Mouse (Mus musculus) lung, postnatal 4 days (tissue): ENCODE results near the gene Tmem238.
"Not testable (repeated sequence)": the region's sequence is repeated elsewhere in the genome, so short reads cannot be mapped to it uniquely, and the experiment has no call there.

ENCODE experiments used
- DNase-seq, 2 experiments: peaks; one replicate each; pipeline ENCODE4 v3.0.0; 2021

Gene Tmem238

GRCm38 (mm10) chr7:4789436-4789935 is at the start of gene Tmem238:
TSS of gene Tmem238 (minus strand) at chr7:4789656.
- peak; percentile 79 to 84 for DNase-seq

DNA sequence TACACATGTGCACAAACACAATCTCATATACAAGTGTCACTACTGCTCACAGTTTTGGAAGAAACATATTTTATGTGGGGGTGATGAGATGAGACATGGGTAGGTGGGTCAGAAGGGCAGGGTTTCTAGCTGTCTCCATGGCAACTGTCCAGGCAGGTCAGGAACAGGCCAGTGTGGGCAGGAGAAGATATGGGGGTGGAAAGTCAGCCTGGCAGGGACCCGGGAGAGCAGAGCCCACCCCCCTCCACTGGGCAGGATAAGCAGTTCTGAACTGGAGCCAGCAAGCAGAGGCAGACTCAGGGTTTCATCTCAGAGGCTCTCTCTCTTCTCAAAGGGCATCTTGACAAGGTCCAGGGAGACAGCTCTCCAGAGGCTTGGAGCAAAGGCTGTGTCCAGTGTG is 48.2 kb upstream of the Tmem238 start:
- no peak for DNase-seq

DNA sequence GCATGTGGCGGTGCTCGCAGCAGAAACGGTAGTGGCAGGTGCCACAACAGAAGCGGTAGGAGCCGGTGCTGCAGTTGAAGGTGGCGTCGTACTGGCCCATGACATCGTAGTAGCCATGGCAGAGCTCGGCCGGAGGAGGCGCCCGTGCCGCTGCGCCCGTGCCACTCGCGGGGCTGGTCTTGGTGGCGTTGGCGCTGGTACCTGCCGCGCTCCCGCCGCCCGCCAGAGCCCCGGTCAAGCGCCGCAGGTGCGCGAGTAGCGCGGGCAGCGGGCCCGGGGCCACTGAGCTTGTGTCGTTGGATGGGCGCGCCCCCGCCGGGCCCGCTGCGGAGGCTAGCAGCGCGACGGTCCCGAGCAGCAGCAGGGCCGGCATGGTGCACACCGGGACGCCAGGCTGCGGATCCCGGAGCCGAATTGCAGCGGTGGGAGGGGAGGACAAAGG is 46.9 kb upstream of the Tmem238 start:
- DNase-seq, result peak; percentile 82 to 85

DNA sequence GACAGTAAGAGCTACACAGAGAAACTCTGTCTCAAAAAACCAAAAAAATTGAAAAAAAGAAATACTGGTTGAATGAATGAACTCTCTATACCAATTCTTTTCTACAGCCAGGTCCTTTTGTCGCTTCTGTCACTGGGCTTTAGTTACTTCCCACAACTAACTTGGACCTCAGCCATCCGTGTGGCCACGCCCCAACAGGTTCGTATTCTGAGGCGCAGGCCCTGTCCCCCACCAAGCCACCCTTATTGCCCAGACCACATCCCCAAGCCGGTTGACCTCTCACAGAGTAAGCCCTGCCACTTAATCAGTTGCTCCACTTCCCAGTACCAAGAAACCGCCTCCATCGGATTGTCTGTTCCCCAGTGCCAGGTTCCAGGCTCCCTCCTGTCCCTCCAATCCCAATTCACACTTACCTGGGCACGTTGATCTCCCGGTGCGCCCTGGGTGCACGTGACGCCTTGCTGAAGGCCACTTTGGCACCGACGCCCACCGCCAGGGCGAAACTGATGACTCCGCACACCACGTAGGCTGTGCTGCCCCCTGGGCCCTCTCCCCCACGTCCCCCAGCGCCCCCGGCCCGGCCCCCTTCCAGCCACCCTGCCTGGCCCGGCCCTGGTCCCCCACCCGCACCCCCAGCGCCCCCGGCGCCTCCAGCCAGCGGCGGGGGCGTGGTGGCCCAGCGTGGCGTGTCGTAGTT is 46.3 kb upstream of the Tmem238 start:
- peak; percentile 48 to 56 for DNase-seq

GRCm38 (mm10) chr7:4830476-4830875 is 41.0 kb upstream of the Tmem238 start:
- DNase-seq, result no peak

DNA sequence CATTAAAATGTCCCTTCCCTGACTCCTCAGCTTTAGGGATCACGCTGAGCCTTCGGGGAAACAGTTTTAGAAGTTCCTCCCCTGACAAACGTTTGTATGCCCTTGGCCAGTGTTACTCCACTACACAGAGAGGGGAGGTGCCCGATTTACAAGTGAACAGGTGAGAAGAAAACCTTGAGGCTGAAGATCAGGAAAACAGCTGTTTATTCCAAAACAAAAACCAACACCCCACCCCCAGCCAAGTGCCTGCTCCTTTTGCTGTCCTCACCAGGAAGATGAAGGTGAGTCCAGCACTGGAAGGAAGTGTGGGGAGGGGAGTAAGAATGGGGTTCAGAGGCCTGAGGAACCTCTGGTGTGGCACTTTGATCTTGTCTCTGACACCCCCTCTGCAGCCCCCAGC is 35.9 kb upstream of the Tmem238 start:
- no peak for DNase-seq

- peak in 1 of 2 experiments; percentile 64 for DNase-seq
Observed at GRCm38 (mm10) chr7:4822162-4822907, 32.9 kb upstream of the Tmem238 start.

DNA sequence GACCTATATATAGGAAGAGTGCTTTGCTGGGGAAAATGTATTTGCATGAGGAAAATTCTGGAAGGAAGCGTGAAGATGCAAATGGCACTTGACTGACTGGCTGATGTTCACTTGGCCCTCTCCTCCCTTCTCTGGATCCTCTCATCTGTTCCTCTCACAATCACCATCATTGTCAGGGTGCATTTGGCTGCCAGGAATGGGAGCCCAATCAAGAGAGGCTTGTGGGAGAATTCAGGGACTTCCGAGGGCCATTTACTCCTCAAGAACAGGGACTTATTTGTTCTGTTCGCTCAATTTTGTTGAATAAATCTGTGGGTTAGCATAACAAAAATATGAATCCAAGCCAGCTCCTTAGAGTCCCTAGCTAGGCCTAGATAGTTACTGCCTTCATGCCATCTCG is 32.2 kb upstream of the Tmem238 start:
- no peak for DNase-seq

- DNase-seq, result not testable (repeated sequence)
Observed at GRCm38 (mm10) chr7:4820925-4821324, 31.5 kb upstream of the Tmem238 start.

DNA sequence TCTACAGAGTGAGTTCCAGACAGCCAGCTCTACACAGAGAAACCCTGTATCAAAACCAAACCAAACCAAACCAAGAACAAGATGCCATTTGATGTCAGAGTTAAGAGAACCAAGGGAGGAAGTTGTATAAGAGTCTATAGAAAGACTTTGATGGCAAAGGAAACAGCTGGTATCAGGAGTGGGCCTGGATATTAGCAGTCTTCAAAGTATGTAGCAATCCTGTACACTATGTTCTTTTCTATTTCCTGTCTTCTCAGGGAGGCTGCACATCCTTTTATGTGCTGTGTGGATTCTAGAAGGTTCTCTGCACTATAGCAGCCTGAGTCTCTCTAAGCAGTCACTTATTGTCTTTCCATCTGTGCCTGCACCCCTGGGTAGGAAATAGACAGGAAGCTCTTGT is 27.1 kb upstream of the Tmem238 start:
- no peak for DNase-seq

DNA sequence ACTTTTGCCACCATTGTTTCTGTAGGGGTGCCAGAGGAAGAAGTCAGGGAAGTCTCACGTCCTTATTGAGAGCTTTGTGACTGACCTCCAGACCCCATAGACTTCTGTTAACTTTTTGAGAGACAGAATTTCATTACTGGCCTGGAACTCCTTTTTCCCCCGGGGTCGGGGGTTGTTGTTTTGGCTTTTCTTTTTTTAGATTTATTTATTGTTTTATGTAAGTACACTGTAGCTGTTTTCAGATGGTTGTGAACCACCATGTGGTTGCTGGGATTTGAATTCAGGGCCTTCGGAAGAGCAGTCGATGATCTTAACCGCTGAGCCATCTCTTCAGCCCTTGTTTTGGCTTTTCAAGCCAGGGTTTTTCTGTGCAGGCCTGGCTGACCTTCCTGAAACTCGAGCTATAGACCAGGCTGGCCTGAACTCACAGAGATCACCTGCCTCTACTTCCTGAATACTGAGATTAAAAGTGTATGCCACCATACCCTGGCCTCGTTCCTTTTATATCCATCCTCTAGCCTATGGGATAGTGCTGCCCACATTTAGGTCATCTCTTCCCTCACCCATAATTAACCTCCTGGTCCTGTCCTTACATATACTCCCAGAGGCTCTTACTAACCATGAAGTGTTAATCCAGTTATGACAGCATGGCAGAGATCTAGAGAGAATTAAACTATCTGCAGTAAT is 23.8 kb upstream of the Tmem238 start:
- no peak for DNase-seq

- peak; percentile 98 to 99 for DNase-seq
Observed at GRCm38 (mm10) chr7:4812303-4813104, 23.0 kb upstream of the Tmem238 start, which contains the start of gene Ube2s. TSS of gene Ube2s (minus strand) at chr7:4812590.

- DNase-seq, result no peak
Observed at GRCm38 (mm10) chr7:4811842-4812302, 22.4 kb upstream of the Tmem238 start.

DNA sequence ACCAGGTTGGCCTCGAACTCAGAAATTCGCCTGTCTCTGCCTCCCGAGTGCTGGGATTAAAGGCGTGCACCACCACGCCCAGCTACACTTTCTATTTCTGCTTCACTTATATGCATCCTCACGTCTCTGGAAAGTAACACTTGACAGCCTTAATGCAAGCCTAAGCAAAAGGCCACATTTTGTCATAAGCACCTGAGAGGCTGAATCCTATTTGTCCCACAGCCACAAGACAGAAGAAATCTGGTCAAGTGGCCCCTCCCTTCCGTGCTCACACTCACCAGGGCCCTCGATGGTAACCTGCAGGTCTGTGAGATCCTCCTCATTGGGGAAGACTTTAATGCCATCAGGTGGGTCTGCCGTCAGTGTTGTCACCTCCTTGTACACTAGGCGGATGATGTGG is 21.7 kb upstream of the Tmem238 start:
- DNase-seq, result not testable (repeated sequence)

- DNase-seq, result peak in 1 of 2 experiments; percentile 54
Observed at GRCm38 (mm10) chr7:4806716-4807115, 17.3 kb upstream of the Tmem238 start.

DNA sequence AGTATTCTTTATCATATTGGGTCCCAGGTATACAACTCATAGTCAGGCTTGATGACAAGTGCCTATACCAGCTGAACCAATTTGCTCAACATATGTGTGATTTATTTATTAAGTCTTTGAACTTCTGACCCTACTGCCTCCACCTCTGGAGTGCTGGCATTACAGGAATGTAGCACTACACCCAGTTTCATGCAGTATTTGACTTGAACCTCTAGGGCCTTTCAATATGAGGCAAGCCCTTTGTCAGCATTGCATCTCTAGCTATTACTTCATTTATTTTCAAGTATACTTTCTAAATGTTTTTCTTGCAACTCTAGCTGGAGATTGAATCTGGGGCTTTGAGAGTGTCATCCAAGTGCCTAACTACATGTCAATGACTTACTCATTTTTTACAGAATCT is 12.8 kb upstream of the Tmem238 start:
- no peak for DNase-seq

GRCm38 (mm10) chr7:4795767-4796433 is 6.4 kb upstream of the Tmem238 start:
- peak in 1 of 2 experiments; percentile 31 for DNase-seq

GRCm38 (mm10) chr7:4794631-4795168 is 5.2 kb upstream of the Tmem238 start:
- DNase-seq, result no peak

DNA sequence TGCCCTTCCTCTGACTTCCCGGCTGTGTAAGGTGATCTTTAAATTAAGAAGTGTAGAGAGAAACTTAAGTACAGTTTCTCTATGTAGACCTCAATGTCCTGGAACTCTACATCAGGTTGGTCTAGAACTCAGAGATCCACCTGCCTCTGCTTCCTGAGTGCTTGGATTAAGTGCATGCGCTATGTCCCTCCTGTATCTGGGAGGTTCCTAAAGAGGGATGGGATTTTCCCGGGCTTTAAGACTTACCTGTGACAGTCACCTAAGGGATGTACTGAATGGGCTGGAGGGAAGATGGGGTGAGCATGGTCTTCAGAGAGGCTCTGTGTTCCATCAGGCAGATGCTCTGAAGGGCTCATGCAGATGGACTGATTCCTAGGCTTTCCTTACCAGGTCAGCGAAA is 4.2 kb upstream of the Tmem238 start:
- DNase-seq, result no peak

DNA sequence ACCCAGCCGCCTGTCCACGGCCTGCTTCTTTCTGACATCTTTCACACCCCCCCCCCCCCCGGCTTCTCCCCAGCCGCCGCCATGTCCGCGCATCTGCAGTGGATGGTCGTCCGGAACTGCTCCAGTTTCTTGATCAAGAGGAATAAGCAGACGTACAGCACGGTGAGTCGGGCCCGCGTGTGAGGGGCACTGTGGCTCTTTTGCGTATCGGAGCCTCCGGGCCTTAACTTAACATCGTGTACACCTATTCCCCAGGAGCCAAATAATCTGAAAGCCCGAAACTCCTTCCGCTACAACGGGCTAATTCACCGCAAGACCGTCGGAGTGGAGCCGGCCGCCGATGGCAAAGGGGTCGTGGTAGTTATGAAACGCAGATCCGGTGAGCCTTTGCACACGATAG is 3.8 kb upstream of the Tmem238 start:
- peak in 1 of 2 experiments; percentile 27 for DNase-seq
